Mouse (Mus musculus) testis, postnatal 14 days (tissue): Measurements from ENCODE around the gene Slc44a3.

Source experiments
- DNase-seq: peaks from one replicate; pipeline ENCODE4 v3.0.0; 2021; ENCODE audit warnings: low spot score

The Slc44a3 gene

DNA sequence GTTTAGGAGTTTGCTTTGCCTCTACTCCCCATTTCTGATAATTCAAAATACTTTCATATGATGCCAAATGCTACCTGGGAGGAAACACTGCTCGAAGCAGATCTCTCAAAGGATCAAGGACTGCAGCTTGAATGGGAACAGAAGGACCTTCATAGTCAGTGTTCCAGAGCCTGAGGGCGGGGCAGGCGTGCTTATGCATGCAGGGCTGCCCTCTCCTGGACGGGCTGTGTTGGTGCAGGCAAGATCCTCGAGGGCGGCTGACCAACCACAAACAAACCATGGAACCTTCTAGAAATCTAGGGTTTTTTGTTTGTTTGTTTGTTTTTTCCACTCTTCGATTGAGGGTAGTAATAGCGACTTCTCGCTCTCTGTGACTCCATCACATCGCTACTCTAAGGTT lies 32.0 kb downstream of the Slc44a3 start:
- DNase-seq, result peak; percentile 51

- no peak for DNase-seq
Measured at GRCm38 (mm10) chr3:121493997-121494421, 38.2 kb downstream of the Slc44a3 start.

GRCm38 (mm10) chr3:121492026-121492425 lies 40.2 kb downstream of the Slc44a3 start:
- no peak for DNase-seq

- no peak for DNase-seq
Measured at GRCm38 (mm10) chr3:121490941-121491340, 41.3 kb downstream of the Slc44a3 start.

DNA sequence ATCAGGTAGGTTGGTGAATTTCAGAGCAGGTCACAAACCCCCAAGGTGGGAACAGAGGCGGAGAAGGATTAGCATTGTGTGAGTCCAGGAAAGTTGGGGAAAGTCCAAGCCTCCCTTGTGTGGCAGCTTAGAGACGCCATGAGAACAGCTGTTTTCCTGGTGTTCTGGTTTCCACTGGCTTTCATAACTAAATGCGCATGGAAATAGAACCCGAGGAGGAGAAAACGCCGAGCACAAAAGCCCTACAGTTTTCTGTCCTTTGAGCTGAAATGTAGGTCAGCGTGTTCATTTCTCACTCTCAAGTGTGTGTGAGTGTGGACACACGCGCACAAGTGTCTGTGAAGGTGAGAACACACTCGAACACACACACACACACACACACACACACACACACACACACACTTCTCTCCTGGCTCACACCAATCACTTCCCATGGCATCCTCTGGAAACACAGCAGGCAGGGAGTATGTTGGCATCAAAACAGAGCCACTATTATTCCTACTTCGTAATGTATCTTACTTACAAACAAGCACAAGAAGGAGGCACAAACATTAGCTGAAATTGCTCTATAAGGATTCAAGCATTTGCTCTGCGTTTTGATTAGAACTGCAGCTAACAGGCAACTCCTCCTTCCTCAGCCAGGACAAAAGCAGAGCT lies 42.6 kb downstream of the Slc44a3 start:
- no peak for DNase-seq

DNA sequence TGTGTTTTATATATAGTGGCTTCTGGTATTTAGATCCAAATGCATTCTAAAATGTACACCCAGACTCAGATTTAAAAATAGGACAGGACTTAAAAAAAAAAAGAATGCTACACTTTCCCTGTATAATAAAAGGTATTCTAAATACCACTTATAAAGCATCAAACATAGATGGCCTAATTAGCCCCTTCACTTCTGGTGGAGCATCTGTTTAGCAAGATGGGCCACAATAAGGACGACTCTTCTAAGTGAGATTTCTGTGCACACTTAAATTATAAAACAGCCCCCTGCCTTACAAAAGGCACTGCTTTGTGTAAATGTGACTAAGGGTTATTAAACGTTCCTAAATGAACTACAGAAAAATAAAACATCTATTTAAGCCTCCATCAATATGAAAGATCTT lies 47.0 kb downstream of the Slc44a3 start:
- no peak for DNase-seq

DNA sequence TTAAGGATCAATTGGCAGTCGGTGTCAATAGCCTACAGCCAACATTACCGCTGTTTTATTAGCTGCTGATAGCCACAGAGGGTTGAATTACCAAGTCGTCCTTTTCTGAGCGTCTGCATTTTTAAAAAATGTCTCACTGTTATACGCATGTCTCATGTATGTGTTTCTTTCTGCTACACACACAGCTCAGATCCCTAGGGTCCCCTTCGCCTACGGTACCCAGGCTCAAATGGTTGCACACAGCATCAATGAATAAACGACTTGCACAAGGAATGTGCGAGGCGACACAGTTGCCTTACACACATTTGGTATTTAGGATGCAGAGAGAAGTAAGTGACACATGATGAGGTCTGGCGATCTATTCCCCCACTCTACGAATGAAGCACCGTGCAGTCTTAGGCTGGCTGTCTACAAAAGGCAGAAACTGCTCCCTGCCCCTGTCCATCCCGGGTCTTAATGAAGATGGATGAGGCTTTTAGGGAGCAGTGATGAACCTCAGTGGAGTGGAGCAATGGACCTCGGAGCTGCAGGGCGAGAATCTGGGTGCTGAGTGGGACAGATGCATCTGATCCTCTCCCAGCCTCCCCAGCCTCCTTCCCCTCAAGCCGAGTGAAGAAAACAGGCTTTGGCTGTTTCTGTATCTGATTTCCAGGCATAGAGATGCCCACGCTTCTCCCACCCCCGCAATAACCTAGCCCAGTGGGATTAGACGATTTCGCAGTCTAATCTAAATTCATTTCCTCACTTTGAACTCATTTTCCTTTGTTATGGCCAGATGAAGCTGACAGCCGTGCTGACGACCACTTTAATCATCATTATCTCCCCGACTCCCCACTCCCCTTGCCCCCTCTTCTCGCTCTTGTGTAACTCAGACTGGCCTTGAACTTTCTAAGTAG lies 48.7 kb downstream of the Slc44a3 start:
- peak; percentile 24 for DNase-seq

- DNase-seq, result no peak
Measured at GRCm38 (mm10) chr3:121481564-121481963, 50.6 kb downstream of the Slc44a3 start.

GRCm38 (mm10) chr3:121480961-121481436 lies 51.2 kb downstream of the Slc44a3 start:
- DNase-seq, result no peak

DNA sequence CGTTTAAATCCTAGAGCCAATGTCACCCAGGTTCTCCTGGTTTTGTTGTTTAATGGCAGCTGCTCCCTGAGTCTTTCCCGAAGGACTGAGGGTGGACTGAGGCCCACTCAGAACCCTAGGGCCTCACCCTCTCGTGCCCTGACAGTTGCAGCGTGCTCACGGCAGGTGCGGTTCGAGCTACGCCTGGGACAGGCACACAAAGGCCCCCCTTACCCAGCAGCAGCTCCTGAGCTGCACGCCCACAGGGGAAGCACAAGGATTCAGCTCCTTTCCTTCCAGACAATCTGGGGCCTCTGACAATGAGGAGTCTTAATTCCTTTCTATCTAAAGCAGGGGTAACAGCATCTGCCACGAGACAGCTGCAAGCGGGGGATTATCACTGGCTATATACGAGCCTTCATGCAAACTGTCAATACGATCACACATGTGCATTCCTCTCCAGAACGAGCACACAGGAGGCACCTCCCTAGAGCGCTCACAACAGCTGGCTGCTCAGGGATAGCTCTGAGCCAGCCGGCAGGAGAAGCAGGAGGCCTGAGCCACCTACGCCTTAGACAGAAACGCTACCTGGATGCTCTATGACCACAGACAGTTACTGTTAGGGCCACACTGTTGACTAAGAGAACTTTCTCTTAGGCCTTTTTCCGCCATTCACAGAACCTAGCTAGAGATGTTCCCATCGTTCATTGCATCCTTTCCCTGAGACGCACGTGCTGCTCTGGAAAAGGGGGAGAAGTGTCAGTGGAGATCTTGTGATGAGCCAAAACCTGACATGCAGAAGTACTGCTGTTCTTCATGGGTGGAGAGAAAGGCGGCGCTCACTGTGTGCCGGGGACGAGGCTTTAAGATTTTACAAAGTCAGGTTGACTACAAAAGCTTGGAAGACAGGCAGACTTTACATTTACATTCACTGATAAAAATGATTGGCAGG lies 51.9 kb downstream of the Slc44a3 start:
- DNase-seq, result no peak

- no peak for DNase-seq
Measured at GRCm38 (mm10) chr3:121474738-121475137, 57.5 kb downstream of the Slc44a3 start.

DNA sequence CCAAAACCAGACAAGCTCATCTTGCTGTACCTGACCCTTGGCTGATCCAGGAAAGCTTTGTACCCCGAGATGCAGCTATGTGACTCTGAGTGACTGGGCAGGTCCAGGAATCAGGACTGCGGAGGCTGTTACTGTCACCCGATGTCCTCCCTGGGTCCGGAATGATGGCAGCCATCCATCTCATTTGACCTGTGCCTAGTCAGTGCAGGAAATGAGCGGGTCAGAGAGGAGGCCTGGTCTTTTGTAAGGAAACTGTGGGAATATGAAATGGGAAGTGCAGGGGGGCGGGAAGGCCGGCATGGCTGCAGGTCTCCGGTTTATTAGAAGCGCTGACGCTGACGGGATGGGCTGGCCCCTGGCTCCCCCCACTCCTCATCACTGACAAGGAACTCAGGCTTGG lies 60.5 kb downstream of the Slc44a3 start:
- no peak for DNase-seq

GRCm38 (mm10) chr3:121469185-121469975 lies 62.8 kb downstream of the Slc44a3 start:
- peak; percentile 60 for DNase-seq

GRCm38 (mm10) chr3:121468136-121468535 lies 64.1 kb downstream of the Slc44a3 start:
- no peak for DNase-seq

DNA sequence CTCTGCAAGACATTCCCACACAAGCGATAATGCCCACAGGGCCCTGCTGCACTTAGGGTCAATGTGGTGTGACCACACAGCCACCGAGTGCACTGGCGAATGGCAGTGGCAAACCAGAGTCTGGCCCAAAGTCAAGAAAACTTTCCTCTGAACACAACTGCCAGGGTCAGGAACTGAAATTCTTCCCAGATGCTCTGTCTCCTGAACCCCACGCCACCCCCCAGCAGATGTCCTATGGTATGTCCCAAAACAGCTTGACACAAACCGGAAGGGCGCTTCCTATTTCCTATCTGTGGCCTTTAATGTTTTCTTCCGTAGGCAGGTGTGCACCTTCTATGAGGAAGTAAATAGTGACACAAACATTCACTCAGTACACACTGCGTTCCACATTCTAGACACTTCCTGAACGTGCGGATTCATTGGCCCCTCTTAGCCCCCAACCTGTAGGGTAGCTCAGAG lies 65.1 kb downstream of the Slc44a3 start:
- no peak for DNase-seq

- DNase-seq, result no peak
Measured at GRCm38 (mm10) chr3:121465795-121466194, 66.4 kb downstream of the Slc44a3 start.

DNA sequence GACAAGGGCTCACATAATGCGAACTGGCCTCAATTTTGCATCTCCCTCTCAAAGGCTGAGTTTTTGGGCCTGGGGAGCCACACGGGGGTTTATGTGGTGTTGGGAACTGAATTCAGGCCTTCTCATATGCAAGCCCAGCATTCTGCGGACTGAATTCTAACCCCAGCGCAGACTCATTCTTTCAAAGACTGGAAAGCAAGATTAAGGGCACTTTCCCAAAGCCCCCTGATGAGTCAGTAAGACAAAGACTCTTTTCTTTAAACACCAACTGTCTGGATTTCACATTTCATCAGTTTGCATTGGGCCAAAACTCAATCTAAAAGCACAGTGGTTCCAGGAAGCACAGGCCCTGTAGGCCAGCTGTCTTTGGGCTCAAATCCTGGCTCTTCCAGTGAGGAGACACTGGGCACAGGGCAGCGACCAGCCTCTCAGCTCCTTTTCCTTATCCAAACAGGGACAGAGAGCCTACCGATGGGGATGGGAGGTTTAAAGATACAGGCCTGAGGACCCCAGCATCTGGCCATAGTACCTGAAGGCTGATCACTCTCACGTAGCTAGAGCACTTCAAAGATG lies 67.4 kb downstream of the Slc44a3 start:
- DNase-seq, result no peak

DNA sequence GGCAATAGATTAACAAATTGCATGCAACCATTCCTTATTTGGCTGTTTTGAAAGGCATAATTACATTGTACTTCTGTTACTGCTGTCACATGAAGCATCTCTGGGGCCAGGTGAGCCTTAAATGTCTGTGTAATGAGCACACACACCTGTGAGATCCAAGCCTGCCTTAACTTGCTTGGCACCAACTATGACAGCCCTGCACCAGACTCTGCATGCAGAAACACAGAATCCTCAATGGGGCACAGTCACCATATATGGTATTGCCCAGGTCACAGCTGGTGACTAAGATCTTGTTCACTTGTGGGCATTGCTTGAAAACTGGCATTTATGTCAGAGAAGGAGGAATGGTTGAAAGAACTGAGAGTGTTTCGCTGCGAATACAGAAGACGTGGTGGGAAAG lies 69.4 kb downstream of the Slc44a3 start:
- no peak for DNase-seq

- DNase-seq, result no peak
Measured at GRCm38 (mm10) chr3:121461477-121461876, 70.7 kb downstream of the Slc44a3 start.

DNA sequence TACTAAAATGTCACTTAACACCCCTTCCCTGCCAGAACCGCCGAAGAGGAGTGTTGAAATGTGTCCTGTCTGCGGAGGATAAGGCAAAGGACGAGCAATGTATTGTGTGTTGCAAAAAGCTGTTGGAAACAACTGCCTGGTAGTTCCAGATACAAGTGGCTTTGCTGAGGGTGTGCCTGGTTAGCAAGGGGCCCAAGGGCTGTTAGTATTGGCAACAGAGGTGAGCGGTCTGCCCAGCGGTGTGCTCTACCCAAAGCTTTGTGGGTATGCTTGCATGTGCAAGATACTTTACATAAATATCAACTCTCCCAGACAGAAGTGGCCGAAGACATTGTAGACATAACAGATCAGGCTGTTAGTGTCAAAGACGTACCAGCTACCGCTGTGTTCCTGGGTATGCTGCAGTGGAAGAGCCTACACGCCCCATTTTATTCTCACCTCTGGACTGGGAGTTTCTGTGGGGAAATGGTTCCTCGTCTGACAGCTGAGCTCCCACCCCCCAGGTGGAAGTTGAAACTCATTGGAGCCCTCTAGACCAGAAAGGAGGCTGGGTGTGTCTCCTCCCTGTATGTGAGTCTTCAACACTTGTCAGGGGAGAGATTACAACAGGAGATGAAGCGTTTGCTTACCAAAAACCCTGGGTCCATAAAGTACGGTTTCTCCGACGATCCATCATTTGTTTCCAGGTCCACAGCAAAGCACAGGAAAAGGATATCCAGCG lies 71.6 kb downstream of the Slc44a3 start:
- no peak for DNase-seq
